Mouse (Mus musculus) A20 (cell line): ENCODE measurements around the gene Rps15.

ENCODE experiments used
- DNase-seq: peaks from one replicate; pipeline ENCODE4 v3.0.0-alpha.2; 2011; ENCODE audit warnings: low read depth, low spot score

Gene Rps15

DNA sequence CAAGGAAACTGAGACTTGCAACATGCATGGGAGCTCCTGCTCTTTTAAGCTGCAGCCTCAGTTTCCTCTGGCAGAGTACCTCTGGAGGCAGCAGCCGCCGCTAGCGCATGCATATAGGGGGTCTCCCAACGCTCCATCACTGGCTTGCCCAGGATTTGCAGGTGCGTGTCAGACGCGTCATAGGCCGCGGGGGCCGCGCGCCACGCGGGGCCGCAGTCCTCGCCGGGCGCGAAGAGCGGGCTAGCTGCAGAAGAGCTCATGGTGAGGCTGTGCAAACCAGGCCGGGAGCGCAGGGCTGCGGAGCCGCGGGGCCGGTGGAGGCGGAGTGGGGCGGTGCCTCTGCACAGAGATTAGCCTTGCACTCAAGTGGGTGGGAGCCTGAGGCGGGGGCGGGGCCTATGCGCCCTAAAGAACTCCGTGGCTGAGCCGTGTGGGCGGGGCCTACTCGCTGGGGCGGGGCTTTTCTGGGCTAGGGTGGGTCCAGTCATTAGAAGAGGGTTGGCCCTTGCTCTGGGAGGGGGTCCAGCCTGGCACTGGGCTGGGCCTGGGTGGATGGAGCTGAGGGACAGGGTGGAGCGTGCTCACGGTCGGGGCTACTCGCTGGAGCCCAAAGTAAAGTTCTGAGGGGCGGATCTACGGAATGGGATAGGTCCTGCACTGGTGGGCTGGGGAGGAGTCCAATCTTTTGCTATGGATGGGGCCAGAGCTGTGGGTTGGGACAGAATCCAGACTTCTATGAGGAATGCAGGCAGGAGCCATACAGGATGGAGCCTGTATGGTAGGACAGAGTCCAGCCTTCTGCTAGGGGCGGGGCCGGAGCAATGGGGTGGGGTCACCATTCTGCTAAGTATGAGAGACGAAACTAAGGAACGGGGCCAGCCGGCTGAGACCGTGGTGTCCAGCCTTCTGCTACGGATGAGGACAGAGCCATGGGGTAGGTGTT lies 31.3 kb upstream of the Rps15 start, which contains the start of the genes Gamt and Dazap1:
TSS of gene Gamt (minus strand) at position 371 of the 943 bp plus-strand sequence.
TSS of gene Dazap1 (plus strand) at position 845 of the 943 bp plus-strand sequence.
- DNase-seq: peak; percentile 97

DNA sequence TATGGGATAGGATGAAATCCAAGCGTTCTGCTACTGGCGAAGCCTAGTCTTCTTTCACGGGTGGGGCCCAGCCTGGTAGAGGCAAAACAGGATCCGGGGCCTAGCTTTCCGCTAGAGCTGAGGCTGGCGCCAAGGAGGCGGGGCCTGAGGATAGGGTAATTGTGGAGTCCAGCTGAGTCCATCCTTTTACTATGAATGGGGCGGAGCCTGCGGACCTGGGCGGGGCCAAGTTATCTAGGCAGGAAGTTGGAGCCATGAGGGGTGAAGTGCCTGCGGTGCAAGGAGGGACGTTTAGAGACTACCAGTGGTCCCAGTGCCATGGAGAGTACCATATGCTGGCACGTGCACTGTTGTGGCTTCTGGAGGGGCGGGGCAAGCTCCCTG lies 30.7 kb upstream of the Rps15 start:
- DNase-seq: peak; percentile 99

DNA sequence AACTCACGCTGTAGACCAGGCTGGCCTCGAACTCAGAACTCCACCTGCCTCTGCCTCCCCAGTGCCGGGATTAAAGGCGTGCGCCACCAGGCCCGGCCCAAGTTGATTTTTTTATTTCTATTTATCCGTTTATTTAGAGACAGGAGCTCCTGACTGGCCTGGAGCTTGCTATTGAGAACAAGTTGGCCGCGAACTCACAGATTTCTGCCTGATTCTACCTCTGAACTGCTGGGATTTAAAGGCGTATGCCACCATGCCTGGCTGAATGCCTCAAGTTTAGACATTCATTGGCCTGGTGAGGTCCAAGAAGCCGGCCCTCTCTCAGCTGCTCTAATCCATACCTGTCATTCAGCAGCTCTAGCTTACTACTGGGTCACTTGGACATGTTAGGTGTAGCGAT lies 30.1 kb upstream of the Rps15 start:
- peak; percentile 37 for DNase-seq

DNA sequence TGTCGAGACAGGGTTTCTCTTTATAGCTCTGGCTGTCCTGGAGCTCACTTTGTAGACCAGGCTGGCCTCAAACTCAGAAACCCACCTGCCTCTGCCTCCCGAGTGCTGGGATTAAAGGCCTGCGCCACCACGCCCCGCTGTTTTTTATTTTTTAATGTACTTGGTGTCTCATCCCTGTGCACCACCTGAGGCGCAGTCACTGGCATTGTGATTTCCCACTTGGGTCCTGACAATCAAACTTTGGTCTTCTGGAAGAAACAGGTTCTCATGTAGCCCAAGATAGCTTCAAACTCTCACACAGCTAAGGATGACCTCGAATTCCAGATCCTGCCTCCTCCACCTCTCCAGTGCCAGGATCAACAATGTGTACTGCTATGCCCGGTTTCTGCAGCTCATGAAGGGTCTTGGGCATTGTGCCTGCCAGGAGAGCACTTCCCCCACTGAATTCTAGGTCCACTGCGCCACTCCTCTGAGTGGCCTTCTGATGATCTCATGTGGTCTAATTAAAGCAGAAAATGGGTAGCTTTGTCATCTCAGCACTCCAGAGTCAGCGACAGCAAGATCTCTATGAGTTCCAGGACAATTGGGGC lies 29.4 kb upstream of the Rps15 start:
- no peak for DNase-seq

DNA sequence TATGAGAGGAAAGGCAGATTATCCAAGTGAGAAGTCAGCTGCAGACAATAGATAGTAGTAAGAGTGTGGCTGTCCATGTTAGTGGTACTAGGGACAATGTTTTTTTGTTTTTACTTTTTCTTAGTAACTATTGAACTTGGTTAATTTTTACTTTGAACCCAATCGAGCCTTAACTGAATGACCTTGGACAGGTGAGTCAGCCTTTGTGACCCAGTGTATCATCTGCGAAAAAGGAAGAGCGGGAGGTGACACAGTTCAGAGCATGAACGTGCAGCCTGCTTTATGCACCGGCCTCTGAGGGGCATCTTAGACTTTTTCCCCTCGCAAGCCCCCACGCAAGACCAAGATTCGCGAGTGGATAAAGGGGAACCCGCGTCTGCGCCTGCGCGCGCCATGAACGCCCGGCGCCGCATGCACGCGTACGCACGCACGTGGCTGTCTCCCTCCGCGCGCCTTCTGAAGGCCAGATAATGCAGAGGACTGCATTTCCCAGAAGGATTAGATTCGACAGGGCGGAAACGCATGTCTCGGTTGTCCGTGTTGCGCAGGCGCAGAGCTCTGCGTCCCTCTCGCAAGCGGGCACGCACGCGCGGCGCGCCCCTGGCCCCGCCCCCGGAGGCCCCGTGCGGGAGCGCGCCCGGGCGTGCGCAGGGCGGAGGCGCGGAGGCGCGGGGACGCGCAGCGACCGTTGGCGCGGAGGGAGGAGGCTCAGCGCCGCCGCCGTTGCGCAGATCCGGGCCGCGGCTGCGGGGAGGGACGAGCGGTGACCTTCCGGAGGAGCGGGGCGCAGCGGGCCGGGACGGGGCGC lies 27.7 kb upstream of the Rps15 start:
- DNase-seq: peak; percentile 99

DNA sequence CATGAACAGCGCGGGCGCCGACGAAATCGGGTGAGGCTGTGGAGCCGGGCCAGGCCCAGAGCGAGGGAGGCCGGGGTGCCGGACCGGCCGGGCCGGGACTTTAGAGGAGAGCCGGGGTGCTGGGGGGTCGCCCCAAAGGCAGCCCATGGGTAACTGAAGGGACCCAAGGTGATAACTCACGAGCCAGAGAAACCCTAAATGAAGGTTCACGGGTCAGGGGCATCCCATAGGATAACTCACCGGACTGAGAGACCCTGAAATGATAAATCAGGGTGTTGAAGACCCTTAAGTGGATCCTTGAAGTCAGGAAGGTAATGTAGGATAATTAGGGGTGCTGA lies 27.1 kb upstream of the Rps15 start:
- DNase-seq: no peak

DNA sequence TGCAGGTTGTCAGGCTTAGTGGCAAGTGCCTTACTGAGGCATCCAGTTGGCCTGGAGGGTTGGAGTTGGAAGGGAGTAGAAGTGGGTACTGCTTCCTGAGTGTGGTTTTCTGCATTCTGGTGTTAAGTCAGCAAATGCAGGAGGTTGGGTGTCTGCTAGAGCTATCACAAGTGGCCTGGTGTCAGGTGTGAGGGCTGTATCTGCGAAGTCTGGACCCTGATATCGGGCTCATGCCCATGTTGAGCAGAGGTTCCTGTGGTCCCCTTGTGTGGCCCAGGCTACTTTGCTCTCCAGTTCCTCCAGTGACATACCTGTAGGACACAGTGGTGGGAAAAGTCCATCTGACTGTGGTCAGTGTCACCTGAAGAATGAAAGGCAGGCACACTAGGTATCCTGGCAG lies 22.2 kb upstream of the Rps15 start:
- no peak for DNase-seq

DNA sequence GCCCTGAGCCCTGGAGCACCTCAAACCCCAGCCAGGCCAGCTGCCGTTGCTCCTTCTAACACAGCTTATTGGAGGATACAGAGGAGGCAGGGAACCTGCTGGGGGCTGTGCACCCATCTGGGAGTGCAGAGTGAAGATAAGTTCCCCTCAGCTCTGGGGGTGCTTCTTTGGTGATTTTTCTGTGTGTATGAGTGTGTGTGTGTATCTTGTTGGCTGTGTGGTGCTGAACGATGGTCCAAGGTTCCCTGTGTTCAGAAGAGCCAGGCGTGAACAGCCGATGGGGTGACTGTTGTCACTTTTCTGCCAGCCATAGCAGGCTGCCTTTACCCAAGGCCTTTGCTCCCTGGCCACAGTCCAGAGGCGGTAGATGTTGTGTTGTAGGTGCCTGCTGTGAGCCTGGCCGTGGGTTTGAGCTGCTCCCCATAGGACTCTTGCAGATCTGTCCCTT lies 21.5 kb upstream of the Rps15 start:
- no peak for DNase-seq

DNA sequence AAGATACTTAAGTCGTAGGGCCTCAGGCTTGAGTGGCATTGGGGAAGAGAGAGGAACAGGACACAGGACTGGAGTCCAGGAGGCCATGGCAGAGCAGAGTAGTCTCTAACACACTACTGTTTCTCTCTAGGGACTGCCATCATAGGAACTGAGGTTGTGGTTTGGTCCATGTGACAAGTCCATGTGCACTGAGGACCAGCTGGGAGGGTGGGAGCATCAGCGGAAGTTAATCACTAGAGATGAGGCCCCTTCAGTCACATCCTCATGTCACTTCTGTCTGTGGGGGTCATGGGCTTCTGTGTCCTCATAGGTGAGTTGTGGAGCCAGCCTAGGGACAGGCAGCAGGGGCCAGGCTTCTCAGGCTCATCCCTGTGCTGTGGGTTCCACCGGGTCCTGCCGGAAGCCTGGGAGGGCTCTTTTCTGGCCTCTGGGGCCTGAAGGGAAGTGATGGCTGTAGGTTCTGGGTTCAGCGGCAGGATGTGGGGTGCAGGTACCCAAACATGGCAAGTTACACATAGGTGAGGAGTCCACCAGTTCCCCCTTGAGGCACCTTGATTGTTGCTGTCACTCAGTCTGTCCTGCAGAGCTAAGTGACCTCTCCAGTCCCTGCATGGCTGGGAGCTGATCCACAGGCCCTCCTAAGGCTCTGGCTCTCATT lies 20.9 kb upstream of the Rps15 start:
- no peak for DNase-seq

DNA sequence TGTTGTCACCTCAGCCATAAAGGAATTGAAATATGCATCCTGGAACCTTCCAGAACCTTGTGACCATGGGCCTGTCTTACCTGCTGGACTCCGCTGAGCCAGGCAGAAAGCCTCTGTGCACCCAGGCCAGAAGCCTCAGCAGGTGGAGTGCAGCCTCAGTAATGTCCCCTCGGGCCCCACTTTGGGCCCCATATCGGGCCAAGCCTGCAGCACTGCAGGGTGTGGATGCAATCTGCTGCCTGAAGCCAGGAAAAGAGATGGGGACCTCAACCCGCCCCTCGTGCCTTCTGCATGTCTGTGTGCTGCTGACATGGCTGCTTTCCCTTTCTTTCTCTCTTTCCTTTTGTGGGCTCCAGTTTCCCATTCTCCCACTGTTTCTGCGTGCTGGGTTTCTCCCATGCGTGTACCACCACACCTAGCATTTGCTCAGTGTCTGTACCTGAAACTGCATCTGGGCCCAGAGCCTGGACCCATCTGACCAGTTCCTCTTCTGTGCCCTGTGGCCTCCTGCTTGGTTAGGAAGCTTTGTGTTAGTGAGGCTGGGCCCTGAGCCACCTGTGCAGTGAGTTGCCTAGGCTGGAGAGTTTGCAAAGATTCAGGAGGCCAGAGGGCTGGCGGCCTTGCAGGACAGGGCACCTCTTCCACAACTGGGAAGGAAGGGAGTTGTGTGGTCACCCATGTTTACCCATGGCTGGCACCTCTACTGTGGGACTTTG lies 20.2 kb upstream of the Rps15 start:
- DNase-seq: no peak

DNA sequence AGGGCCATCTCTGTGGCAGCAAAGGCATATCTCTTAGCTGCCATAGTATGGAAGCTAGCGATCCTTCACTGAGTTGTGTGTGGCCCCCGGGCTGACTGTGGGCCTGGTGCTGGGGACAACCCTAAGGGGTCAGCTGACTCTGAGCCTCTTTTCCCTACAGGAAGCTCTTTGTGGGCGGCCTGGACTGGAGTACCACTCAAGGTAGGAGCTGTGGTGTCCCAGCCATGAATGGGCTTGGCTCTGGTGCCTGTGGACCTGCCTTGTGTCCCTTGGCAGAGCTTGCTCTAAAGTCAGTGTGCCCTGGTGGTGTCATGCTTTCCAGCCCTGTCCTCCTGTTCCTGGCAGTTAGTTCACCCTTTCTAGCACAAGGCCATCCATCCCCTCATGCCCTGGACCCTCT lies 18.4 kb upstream of the Rps15 start:
- no peak for DNase-seq

DNA sequence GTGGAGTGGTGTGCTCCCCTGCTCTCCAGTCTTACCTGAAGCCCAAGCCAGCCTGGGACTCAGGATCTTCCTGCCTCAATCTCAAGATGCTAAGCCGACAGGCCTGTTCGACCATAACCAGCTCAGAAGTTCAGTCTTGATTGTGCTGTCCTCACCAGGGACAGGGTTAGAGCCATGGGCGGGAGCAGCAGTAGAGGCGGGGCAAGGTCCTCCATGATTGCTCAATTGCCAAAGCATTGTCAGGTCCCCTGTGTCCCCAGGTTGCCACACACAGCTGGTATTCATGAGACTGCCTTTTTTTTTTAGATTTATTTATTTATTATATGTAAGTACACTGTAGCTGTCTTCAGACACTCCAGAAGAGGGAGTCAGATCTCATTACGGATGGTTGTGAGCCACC lies 16.0 kb upstream of the Rps15 start:
- DNase-seq: no peak

DNA sequence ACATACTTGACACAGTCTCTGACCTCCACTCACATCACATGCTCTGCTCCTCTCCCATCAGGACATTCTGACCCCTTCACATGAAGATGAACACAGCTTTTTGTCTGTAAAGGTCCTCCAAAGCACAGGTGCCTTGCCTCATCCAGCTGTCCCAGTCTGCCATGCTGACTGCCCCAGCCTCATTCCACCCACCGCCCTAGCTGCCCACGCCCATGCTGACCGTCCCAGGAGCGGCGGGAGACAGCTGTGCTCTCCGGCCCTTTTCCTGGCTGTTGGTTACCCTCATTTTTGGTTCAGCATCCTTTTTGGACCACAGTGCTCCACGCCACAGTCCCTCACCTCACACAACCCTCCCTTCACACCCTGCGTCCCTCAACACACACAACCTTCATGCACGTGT lies 13.9 kb upstream of the Rps15 start:
- DNase-seq: no peak

DNA sequence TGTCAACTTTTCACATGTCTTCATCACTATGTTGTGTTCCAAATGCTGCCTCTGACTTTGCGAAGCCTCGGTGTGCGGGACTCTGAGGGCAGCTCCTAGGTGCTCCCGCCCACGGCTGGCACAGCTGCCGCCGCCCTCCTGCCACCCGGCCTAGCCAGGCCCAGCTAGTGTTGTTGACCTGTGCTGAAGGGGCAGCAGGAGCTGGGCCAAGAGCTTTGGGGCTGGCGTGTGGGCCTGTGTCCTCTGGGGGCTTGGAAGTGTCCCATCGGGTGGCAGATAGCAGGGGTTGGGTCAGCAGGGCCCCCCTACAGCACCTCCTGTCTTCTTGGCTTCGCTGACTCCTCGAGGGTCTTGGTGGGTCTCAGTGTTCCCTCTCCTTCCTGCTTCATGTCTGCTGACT lies 13.0 kb upstream of the Rps15 start:
- DNase-seq: no peak

DNA sequence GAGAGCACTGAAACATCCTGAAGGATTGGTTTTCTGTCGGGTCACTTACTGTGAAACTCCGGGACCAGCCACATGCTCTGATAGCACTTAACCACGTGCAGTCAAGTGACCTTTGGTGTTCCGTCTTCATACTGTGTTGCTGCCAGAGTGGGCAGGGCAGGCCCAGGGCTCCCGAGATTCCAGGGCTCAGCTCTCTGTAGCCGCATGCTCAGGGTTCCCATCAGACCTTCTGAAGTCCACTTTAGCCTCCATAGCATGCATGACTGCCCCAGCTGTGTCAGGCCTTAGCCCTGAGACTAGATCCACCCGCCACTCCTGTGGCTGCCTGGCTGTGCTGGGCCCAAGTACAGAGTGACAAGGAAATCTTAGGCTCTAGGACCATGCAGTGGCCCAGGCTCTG lies 10.9 kb upstream of the Rps15 start:
- DNase-seq: no peak

DNA sequence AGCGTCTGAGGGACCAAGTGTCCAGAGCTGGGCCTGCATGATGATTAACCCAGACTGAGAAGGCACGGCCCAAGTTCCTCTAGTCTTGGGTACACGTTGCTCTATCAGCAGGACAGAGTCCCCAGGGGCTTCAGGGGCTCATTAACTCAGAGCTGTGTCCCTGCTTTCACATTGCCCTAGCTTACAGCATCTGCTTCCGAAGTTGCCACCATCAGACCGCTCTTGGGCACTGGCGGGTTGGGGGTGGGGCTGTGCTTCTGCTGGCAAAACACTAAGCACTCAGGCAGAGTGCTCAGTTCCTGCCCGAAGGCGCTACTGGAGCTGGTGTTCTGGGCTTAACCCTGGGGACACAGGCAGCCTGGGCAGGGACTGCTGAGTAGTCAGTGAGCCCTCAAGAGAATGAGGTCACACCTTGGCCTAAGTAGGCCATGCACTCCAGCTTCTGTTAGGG lies 10.3 kb upstream of the Rps15 start:
- DNase-seq: no peak

DNA sequence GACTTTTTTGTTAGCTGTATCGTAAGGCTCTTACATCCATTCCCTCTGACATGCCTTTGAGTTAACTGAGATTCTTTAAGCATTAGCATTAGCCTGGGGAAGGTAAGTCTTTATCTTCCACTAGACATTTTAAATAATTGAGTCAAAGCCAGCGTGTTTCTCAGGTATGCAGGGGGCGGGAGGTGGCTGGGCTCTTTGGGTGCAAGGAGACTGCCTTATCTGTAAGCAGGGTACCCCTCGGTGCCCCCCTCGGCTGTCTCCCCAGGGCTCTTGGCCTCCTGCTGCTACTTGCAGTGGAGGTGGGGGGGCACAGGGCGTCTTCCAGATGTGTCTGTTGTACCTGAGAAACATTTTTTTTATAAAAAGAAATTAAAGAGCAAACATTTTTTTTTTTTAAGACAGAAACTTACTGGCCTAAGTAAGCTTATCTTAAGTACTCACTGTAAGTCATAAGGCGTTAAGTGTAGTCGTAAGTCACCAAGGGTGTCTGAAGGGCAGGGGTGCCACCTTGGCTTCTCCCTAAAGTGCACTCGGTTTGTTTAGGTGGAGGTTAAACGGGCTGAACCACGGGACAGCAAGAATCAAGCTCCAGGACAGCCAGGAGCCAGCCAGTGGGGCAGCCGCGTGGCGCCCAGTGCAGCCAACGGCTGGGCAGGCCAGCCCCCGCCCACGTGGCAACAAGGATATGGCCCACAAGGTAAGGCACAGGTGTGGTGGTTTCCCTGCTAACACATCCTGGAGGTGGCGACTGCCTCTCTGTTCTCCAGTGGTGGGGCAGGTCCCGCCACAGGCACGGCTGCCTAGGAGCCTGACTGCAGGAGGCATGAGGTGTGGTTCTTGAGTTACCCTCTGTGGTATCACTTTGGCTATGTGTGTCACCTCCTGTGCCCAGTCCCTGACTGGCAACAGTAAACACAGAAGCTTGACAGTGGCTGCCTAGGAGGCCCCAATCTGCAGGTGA lies 9.5 kb upstream of the Rps15 start:
- no peak for DNase-seq

DNA sequence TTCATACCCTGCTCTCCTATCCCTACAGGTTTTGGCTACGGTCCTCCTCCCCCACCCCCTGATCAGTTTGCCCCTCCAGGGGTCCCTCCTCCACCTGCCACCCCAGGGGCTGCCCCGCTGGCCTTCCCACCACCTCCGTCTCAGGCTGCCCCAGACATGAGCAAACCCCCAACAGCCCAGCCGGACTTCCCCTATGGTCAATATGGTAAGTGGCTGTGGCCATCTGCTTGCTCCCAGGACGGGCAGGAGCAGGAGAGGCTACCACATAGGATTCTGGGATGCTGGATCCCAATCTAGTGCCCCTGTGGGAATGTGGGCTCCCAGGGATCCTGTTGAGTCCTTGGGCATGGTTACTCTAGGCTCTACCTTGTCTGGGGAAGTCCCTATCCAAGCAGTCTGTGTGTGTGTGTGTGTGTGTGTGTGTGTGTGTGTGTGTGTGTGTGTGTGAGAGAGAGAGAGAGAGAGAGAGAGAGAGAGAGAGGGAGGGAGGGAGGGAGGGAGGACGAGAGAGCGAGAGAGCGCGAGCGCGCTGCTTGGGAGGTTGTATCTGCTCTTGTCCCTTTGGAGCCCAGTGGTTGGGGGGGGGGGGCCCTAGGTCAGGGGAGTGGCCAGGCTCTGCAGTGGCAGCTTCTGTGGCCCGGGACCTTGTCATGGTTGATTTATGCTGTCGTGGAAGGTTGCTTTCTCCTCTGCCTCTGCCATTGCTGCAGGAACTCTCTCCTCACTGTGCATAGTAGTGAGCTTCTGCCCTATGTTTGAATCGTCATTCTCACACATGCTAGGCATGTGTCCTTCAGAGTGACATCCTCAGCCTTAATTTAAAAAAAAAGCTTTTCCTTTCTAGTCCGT lies 6.8 kb upstream of the Rps15 start:
- DNase-seq: no peak

DNA sequence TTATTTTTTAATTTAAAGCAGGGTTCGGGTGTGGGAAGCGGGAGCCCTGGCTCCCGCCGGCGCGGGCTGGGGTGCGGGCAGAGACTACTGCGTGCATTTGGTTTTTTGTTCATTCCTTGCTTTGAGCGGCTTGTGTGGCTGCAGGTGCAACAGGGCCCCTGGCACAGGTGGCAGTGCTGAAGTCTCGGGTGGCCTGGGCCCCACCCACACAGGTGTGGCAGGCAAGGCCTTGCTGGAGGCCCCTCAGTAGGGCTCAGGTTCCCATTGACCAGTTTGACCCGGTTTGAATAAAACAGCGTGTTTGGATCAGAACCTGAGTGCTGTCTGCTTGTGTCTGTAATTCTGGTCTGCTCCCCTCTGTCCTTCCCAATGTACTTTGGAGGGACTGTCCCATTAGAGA lies 4.2 kb upstream of the Rps15 start:
- DNase-seq: no peak
